Comparison of ENCODE assay signal across 8 mouse cellular contexts in genomic region chr19:6919876-6920740, GRCm38 (mm10). TPM values are rescaled to one million over a fixed set of nuclear protein-coding genes. Genes with fewer than 3 reads are reported as not detected.
DNase-seq lines count a peak whose midpoint lies in the region; ATAC-seq and TF ChIP-seq lines count a peak whose summit lies in the region.

No protein-coding gene starts in this region.

- WGBS in spleen, adult 2 months = 67% methylated on average over 8 of the region's 8 CpGs
- 35% methylated on average over 8 of the region's 8 CpGs for WGBS in heart, embryonic 15.5 days
- 42% methylated on average over 8 of the region's 8 CpGs for WGBS in midbrain, embryonic 13.5 days
- 72% methylated on average over 8 of the region's 8 CpGs for WGBS in thymus, adult 2 months

- no peak for ATAC-seq in heart, embryonic 15.5 days (replicated peaks; ENCODE audit: insufficient number of reproducible peaks, insufficient read depth, low FRiP score, low read depth)
- 0 out of 2 replicates have a peak, but pooled peaks have one; percentile 3 for ATAC-seq in midbrain, embryonic 13.5 days

- H3K9me3 ChIP-seq in heart, embryonic 15.5 days (replicated peaks) = no peaks in the 10 kb centered on the region
- no peaks in the 10 kb centered on the region for H3K9me3 ChIP-seq in midbrain, embryonic 13.5 days

- peak overlapping the region; percentile 78 for H3K4me3 ChIP-seq in spleen, adult 2 months (ENCODE audit: extremely low read depth, insufficient read depth, insufficient read length)
- H3K4me3 ChIP-seq in heart, embryonic 15.5 days = peak overlapping the region; percentile 80
- H3K4me3 ChIP-seq in midbrain, embryonic 13.5 days (replicated peaks) = peak overlapping the region; percentile 77
- H3K4me3 ChIP-seq in thymus, adult 2 months (ENCODE audit: control insufficient read depth, insufficient read depth, low read length) = no peak overlapping the region

- TF ChIP-seq POLR2A in spleen, adult 2 months (IDR thresholded peaks at IDR 0.05; ENCODE audit: low read depth, low read length) = no peak
- TF ChIP-seq POLR2A in thymus, adult 2 months (IDR thresholded peaks at IDR 0.05; ENCODE audit: control insufficient read depth, extremely low read depth, insufficient read depth, low read length, poor library complexity) = no peak

- H3K4me1 ChIP-seq in spleen, adult 2 months (ENCODE audit: control insufficient read depth, insufficient read depth, insufficient read length) = peaks cover 9% of the 10 kb centered on the region; the same call in 1 of the 2 replicates
- peaks cover 41% of the 10 kb centered on the region for H3K4me1 ChIP-seq in heart, embryonic 15.5 days (replicated peaks)
- H3K4me1 ChIP-seq in midbrain, embryonic 13.5 days (replicated peaks) = peaks cover 34% of the 10 kb centered on the region
- H3K4me1 ChIP-seq in thymus, adult 2 months (replicated peaks; ENCODE audit: control insufficient read depth, insufficient read depth, low read length) = peaks cover 24% of the 10 kb centered on the region

- no peaks in the 10 kb centered on the region for H3K27me3 ChIP-seq in spleen, adult 2 months (ENCODE audit: control insufficient read depth, insufficient read depth, low read length)
- peaks cover 15% of the 10 kb centered on the region for H3K27me3 ChIP-seq in heart, embryonic 15.5 days
- H3K27me3 ChIP-seq in midbrain, embryonic 13.5 days = peaks cover 27% of the 10 kb centered on the region
- H3K27me3 ChIP-seq in thymus, adult 2 months (ENCODE audit: control insufficient read depth, insufficient read depth, low read length) = peaks cover 6% of the 10 kb centered on the region; the same call in 1 of the 2 replicates

- peak overlapping the region; percentile 85 for H3K4me2 ChIP-seq in heart, embryonic 15.5 days
- peak overlapping the region; percentile 79 for H3K4me2 ChIP-seq in midbrain, embryonic 13.5 days (replicated peaks)

- TF ChIP-seq CTCF in spleen, adult 2 months (IDR thresholded peaks at IDR 0.05; ENCODE audit: extremely low read depth, insufficient read depth, insufficient read length, insufficient replicate concordance) = no peak
- no peak for TF ChIP-seq CTCF in thymus, adult 2 months (IDR thresholded peaks at IDR 0.05; ENCODE audit: borderline replicate concordance, control insufficient read depth, extremely low read depth, insufficient read depth, low read length, poor library complexity)

- peaks cover 3% of the 10 kb centered on the region for H3K36me3 ChIP-seq in spleen, adult 2 months (ENCODE audit: control insufficient read depth, insufficient read depth, low read length)
- 0 out of 2 replicates have a peak, but pooled peaks cover 7% of the 10 kb centered on the region for H3K36me3 ChIP-seq in heart, embryonic 15.5 days
- peaks cover 4% of the 10 kb centered on the region for H3K36me3 ChIP-seq in midbrain, embryonic 13.5 days
- no peaks in the 10 kb centered on the region for H3K36me3 ChIP-seq in thymus, adult 2 months (ENCODE audit: control insufficient read depth, insufficient read depth, low read length)

- H3K27ac ChIP-seq in spleen, adult 2 months (ENCODE audit: insufficient read depth, low read length) = no peak overlapping the region
- H3K27ac ChIP-seq in heart, embryonic 15.5 days = peak overlapping the region; percentile 96
- 0 out of 2 replicates have a peak overlapping the region, but pooled peaks have one; percentile 9 for H3K27ac ChIP-seq in midbrain, embryonic 13.5 days
- H3K27ac ChIP-seq in thymus, adult 2 months (ENCODE audit: control insufficient read depth, insufficient read depth, low read length) = no peak overlapping the region

- peak overlapping the region; percentile 90 for H3K9ac ChIP-seq in heart, embryonic 15.5 days
- H3K9ac ChIP-seq in midbrain, embryonic 13.5 days (replicated peaks) = peak overlapping the region; percentile 86

- DNase-seq in spleen, adult 2 months (ENCODE audit: low read depth in 1 of 2, low spot score in 2 of 2) = no peak
- no peak for DNase-seq in spleen, adult 12 weeks (ENCODE audit: low spot score)
- DNase-seq in cerebellum, adult 9-11 months = peak; percentile 85
- DNase-seq in kidney, postnatal 4 days = peak; percentile 68 to 80
- no peak for DNase-seq in right cerebral cortex, postnatal 25 days
- no peak for DNase-seq in thymus, adult 2 months

RNA-seq across cellular contexts. Expression of gene Esrra, which starts 1.5 kb away (rescaled TPM):
- 48.4 and 53.7 TPM in 2 replicates for polyA plus RNA-seq in spleen, adult 2 months (2012; rRNA removed)
- 36.9 and 39.3 TPM in 2 replicates for polyA plus RNA-seq in heart, embryonic 15.5 days (2015; fragmentation: Nextera tagmentation; extraction: Ambion mirVana)
- polyA plus RNA-seq in midbrain, embryonic 13.5 days (2015; fragmentation: Nextera tagmentation; extraction: Ambion mirVana) = 14.5 and 18.3 TPM in 2 replicates
- 67.9 and 77.4 TPM in 2 replicates for polyA plus RNA-seq in thymus, adult 2 months (2012; rRNA removed)

RNA-seq across cellular contexts. Expression of gene Catsperz, which starts 5.1 kb away (rescaled TPM):
- 0.11 and 0.28 TPM in 2 replicates for polyA plus RNA-seq in spleen, adult 2 months (2012; rRNA removed)
- 1.9 and 3.4 TPM in 2 replicates for polyA plus RNA-seq in heart, embryonic 15.5 days (2015; fragmentation: Nextera tagmentation; extraction: Ambion mirVana)
- 0.55 TPM in 1 of 2 replicates, not detected in the other for polyA plus RNA-seq in midbrain, embryonic 13.5 days (2015; fragmentation: Nextera tagmentation; extraction: Ambion mirVana)
- polyA plus RNA-seq in thymus, adult 2 months (2012; rRNA removed) = 3.7 and 5.2 TPM in 2 replicates

RNA-seq across cellular contexts. Expression of gene Prdx5, which starts 10.2 kb away (rescaled TPM):
- polyA plus RNA-seq in spleen, adult 2 months (2012; rRNA removed) = 54.6 and 59.4 TPM in 2 replicates
- polyA plus RNA-seq in heart, embryonic 15.5 days (2015; fragmentation: Nextera tagmentation; extraction: Ambion mirVana) = 302 and 344 TPM in 2 replicates
- polyA plus RNA-seq in midbrain, embryonic 13.5 days (2015; fragmentation: Nextera tagmentation; extraction: Ambion mirVana) = 231 and 236 TPM in 2 replicates
- polyA plus RNA-seq in thymus, adult 2 months (2012; rRNA removed) = 99.4 and 133 TPM in 2 replicates

RNA-seq across cellular contexts. Expression of gene Trmt112, which starts 10.6 kb away (rescaled TPM):
- 135 and 150 TPM in 2 replicates for polyA plus RNA-seq in spleen, adult 2 months (2012; rRNA removed)
- polyA plus RNA-seq in heart, embryonic 15.5 days (2015; fragmentation: Nextera tagmentation; extraction: Ambion mirVana) = 72.8 and 80.1 TPM in 2 replicates
- polyA plus RNA-seq in midbrain, embryonic 13.5 days (2015; fragmentation: Nextera tagmentation; extraction: Ambion mirVana) = 136 and 139 TPM in 2 replicates
- polyA plus RNA-seq in thymus, adult 2 months (2012; rRNA removed) = 183 and 203 TPM in 2 replicates

RNA-seq across cellular contexts. Expression of gene Kcnk4, which starts 14.2 kb away (rescaled TPM):
- 0.04 and 0.11 TPM in 2 replicates for polyA plus RNA-seq in spleen, adult 2 months (2012; rRNA removed)
- polyA plus RNA-seq in heart, embryonic 15.5 days (2015; fragmentation: Nextera tagmentation; extraction: Ambion mirVana) = 0.14 and 1.1 TPM in 2 replicates
- polyA plus RNA-seq in midbrain, embryonic 13.5 days (2015; fragmentation: Nextera tagmentation; extraction: Ambion mirVana) = 0.28 and 0.79 TPM in 2 replicates
- polyA plus RNA-seq in thymus, adult 2 months (2012; rRNA removed) = 1.5 and 1.8 TPM in 2 replicates

Comparison
In these comparisons a context has a peak if more than half of its experiments do, and no peak if none do; other contexts are left out.
1. DNase-seq: peak in cerebellum, adult 9-11 months (single experiment) and kidney, postnatal 4 days (2 of 2); none in spleen, adult 2 months (0 of 2), spleen, adult 12 weeks (single experiment), right cerebral cortex, postnatal 25 days (single experiment) and thymus, adult 2 months (single experiment).
2. H3K27ac ChIP-seq: peak in heart, embryonic 15.5 days (single experiment) and midbrain, embryonic 13.5 days (single experiment); none in spleen, adult 2 months (single experiment) and thymus, adult 2 months (single experiment).